Mouse (Mus musculus): Measurements from ENCODE around the gene Gtf3c6. TPM values are rescaled to one million over a fixed set of nuclear protein-coding genes. Genes with fewer than 3 reads are reported as not detected.

Gtf3c6 gene
- polyA plus RNA-seq, 1 experiment: 36.4 TPM

DNA sequence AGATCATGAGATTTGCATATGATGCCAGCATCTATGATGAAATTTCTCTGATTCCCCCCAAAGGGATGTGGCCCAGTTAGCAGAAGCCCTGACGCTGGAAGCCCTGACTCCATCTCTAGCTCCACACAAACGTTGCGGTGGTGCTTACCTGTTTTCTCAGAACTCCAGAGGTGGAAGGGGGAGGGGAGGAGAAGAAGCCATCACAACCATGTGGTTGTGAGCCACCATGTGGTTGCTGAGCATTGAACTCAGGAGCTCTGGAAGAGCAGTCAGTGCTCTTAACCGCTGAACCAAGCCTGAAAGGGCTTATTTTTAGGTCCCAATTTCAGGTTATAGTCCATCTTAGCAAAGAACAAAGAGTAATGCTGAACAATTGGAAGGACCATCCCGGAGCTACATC is 2.4 kb upstream of the Gtf3c6 start:
- peaks cover 8% of the 10 kb centered on the region; the same call in 1 of the 2 replicates for H3K4me1 ChIP-seq (ENCODE audit: control insufficient read depth, insufficient read depth, low read length)
- no peak for TF ChIP-seq CTCF (IDR thresholded peaks at IDR 0.05; ENCODE audit: low read depth, low read length)
- TF ChIP-seq POLR2A (IDR thresholded peaks at IDR 0.05; ENCODE audit: borderline replicate concordance, low read depth, low read length): no peak
- no peak overlapping the region for H3K4me3 ChIP-seq (ENCODE audit: insufficient read depth, low read length)
- H3K27ac ChIP-seq (ENCODE audit: insufficient read depth, low read depth, low read length): no peak overlapping the region

DNA sequence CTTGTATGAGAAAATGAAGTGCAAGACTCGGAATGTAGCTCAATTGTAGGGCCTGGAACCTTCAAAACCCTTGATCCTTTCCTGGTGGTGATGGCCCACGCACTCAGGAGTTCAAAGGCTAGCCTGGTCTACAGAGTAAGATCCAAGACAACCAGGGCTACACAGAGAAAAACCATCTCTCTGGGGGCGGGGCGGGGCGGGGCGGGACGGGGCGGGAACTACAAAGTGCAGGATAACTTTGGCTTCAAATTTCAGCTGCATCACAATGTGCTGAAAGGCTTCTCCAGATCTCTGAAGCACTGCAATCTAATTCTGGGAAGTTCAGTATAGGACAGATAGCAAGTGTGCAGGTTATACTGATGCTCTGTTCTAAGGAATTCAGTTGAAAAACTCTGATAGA is 1.6 kb upstream of the Gtf3c6 start:
- no peak overlapping the region for H3K27ac ChIP-seq (ENCODE audit: insufficient read depth, low read depth, low read length)
- H3K4me1 ChIP-seq (ENCODE audit: control insufficient read depth, insufficient read depth, low read length): peaks cover 8% of the 10 kb centered on the region; the same call in 1 of the 2 replicates
- H3K4me3 ChIP-seq (ENCODE audit: insufficient read depth, low read length): no peak overlapping the region
- TF ChIP-seq CTCF (IDR thresholded peaks at IDR 0.05; ENCODE audit: low read depth, low read length): no peak
- TF ChIP-seq POLR2A (IDR thresholded peaks at IDR 0.05; ENCODE audit: borderline replicate concordance, low read depth, low read length): no peak

DNA sequence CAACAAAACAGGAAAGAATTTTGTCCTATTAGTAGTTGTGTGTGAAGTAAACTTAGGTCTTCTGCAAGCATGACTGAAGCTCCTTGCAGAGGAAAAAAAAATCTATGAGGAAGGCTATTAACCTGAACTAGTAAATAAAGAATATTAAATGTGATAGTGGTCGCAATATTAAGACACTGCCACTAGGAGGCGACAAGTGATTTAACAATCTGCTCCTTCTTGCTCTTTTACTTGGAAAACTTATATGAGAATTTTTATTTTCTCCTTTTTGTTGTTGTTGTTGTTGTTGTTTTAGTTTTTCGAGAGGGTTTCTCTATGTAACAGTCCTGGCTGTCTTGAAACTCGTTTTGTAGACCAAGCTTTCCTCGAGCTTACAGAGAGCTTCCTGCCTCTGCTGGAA is 1.1 kb upstream of the Gtf3c6 start:
- Histone ChIP-seq H3K4me1 (ENCODE audit: control insufficient read depth, insufficient read depth, low read length) (peaks cover 8% of the 10 kb centered on the region; the same call in 1 of the 2 replicates), H3K4me3 (ENCODE audit: insufficient read depth, low read length) (no peak overlapping the region), H3K27ac (ENCODE audit: insufficient read depth, low read depth, low read length) (peak overlapping the region; percentile 49)
- TF ChIP-seq CTCF (IDR thresholded peaks at IDR 0.05; ENCODE audit: low read depth, low read length) (no peak), POLR2A (IDR thresholded peaks at IDR 0.05; ENCODE audit: borderline replicate concordance, low read depth, low read length) (no peak)

DNA sequence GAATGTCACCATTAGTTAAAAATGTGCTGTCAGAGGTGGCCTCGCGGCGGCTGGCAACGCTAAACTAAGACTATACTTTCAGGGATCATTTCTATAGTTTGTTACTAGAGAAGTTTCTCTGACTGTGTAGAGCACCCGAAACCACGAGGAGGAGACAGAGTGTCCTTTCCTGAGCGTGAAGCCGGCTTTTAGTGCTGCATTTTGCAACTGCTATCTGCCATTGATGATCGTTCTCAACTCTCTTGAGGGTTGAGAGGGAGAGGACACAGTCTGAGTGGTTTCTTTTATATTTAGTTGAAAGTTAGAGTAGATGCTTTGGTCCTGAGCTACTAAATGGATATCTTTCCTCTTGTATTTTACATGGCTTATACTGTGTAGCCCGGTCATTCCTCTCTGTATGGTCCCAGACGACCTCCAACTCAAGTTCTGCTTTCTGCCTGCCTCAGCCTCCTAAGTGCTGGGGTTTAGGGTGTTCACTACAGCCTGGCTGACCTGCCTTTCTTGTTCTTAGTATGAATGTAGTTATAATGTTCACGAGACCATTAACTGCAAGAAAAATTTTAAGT is 576 bp upstream of the Gtf3c6 start:
- Histone ChIP-seq H3K4me3 (ENCODE audit: insufficient read depth, low read length) (no peak overlapping the region), H3K4me1 (ENCODE audit: control insufficient read depth, insufficient read depth, low read length) (peaks cover 5% of the 10 kb centered on the region; the same call in 1 of the 2 replicates), H3K27ac (ENCODE audit: insufficient read depth, low read depth, low read length) (peak overlapping the region; percentile 49)
- TF ChIP-seq CTCF (IDR thresholded peaks at IDR 0.05; ENCODE audit: low read depth, low read length) (no peak), POLR2A (IDR thresholded peaks at IDR 0.05; ENCODE audit: borderline replicate concordance, low read depth, low read length) (peak; percentile 98)

DNA sequence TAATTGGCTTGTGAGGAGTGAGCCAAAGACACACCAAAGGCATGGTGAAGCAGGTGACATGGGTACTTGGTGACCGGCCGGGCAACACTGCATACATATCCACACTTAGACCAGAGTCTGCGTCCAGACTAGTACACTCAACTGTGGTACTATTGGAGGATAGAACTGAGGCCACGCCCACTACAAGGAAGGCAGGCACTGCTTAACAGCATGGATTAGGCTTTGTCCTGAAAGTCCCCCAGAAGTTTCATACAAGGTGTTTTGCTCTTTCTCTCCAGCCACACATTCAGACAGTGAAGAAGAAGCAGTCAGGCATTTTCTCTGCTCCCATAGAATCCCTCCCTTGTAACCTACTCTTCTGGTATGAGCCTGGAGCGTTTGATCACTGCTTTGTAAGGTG is 1.2 kb downstream of the Gtf3c6 start:
- Histone ChIP-seq H3K27ac (ENCODE audit: insufficient read depth, low read depth, low read length) (0 out of 2 replicates have a peak overlapping the region, but pooled peaks have one; percentile 10), H3K4me1 (ENCODE audit: control insufficient read depth, insufficient read depth, low read length) (0 out of 2 replicates have a peak, but pooled peaks cover 2% of the 10 kb centered on the region), H3K4me3 (ENCODE audit: insufficient read depth, low read length) (peak overlapping the region; percentile 99)
- TF ChIP-seq POLR2A (IDR thresholded peaks at IDR 0.05; ENCODE audit: borderline replicate concordance, low read depth, low read length) (no peak), CTCF (IDR thresholded peaks at IDR 0.05; ENCODE audit: low read depth, low read length) (no peak)

DNA sequence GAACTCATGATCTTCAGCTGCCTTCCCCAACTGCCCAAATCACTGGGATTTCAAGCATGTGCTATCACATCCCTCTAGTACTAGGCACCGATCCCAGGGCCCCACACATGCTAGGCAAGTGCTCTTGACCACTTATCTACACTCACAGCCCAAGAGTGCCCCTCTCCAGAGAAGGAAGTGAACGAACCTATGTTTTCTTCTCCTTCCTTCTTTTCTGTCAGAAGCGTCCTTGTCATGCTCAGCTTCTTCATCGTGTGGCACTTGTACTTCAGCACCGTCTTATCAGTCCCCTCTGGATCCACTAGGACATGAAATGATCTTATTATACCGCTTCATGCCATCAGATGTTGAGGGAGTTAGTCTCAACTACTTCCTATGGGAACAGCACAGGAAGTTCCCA is 6.9 kb downstream of the Gtf3c6 start:
- peaks cover 3% of the 10 kb centered on the region; the same call in 1 of the 2 replicates for H3K4me1 ChIP-seq (ENCODE audit: control insufficient read depth, insufficient read depth, low read length)
- no peak overlapping the region for H3K27ac ChIP-seq (ENCODE audit: insufficient read depth, low read depth, low read length)
- TF ChIP-seq CTCF (IDR thresholded peaks at IDR 0.05; ENCODE audit: low read depth, low read length) (no peak), POLR2A (IDR thresholded peaks at IDR 0.05; ENCODE audit: borderline replicate concordance, low read depth, low read length) (no peak)
- H3K4me3 ChIP-seq (ENCODE audit: insufficient read depth, low read length): no peak overlapping the region

DNA sequence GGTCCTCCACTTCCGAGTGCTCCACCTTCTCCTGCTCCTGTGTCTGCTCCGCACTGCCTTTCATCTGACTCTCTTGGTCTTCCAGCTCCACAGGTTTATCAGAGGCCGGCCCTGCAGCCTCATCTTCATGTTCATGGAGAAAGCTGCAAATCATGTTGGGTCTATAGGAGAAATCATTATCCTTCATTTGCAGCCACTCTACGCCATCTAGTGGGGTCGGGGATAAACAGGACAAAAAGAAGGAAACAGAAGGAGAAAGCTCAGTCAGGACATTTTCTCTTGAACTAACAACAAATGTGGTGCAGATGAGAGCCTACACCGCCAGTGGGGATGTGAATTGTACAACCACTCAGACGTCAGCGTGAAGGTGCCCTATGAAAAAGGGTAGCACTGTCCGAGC is 8.3 kb downstream of the Gtf3c6 start:
- H3K4me1 ChIP-seq (ENCODE audit: control insufficient read depth, insufficient read depth, low read length): peaks cover 10% of the 10 kb centered on the region
- H3K27ac ChIP-seq (ENCODE audit: insufficient read depth, low read depth, low read length): no peak overlapping the region
- TF ChIP-seq CTCF (IDR thresholded peaks at IDR 0.05; ENCODE audit: low read depth, low read length) (no peak), POLR2A (IDR thresholded peaks at IDR 0.05; ENCODE audit: borderline replicate concordance, low read depth, low read length) (no peak)
- no peak overlapping the region for H3K4me3 ChIP-seq (ENCODE audit: insufficient read depth, low read length)

DNA sequence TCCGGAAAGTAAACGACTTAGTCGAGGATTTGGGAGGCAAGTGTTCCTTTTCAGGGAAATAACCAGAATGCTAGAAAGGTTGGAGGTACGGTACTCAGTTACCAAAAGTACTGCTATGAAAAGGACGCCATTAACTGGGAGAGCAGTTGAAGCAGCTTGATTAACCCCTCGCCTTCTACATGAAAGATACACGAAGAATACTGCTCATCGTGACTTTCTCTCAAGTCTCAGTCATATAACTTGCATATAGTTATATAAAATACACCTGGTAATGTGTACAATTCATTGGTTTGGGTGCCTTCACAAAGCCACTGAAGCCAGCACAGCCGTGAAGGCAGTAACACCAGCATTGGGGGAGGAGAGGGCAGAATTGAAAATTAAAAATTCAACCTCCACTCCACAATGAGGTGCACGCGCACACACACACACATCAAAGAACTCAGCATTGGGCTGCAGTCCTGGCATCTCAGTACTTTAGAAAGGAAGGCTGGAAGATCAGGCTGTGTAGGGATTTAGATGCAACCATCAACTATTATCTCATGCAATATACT is 10.7 kb downstream of the Gtf3c6 start:
- H3K4me1 ChIP-seq (ENCODE audit: control insufficient read depth, insufficient read depth, low read length): peaks cover 18% of the 10 kb centered on the region
- peak overlapping the region; percentile 88 for H3K4me3 ChIP-seq (ENCODE audit: insufficient read depth, low read length)
- TF ChIP-seq POLR2A (IDR thresholded peaks at IDR 0.05; ENCODE audit: borderline replicate concordance, low read depth, low read length) (no peak), CTCF (IDR thresholded peaks at IDR 0.05; ENCODE audit: low read depth, low read length) (no peak)
- peak overlapping the region; percentile 40; the same call in 1 of the 2 replicates for H3K27ac ChIP-seq (ENCODE audit: insufficient read depth, low read depth, low read length)

DNA sequence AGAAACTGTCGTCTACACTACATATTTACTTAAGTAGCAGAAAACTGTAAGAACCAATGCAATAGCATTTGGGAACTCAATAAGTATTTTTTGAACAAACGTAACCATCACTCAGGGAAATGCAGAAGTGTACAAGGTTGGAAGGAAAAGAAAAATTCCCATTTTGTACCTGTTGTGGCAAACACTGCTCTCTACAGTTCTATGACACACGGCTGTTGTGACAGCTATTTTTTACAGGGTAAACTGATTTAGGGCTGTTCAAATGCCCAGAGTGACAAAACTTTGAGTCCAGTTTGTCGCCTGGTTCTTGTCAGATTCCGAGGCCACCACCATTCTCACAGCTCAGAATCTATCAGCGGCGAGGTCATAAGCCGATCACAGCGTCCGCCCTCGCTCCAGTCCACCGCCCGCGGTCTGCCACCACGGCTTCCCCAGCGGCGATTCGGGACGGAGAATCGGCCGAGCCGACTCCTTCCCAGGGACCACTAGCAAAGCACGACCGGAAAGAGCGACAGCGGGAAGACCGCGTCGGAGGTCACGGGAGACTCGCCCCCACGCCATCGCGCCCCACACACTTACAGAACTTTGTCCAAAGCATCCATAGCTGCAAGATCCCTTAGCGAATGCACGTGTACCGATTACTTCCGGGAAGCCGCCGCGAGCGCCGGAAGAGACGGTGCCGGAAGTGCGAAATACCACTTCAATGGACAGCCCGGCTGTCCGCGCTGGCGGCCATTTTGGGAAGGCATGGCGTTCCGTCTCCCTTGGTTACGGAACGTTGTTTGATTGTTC is 11.3 kb downstream of the Gtf3c6 start, which contains the start of gene Rpf2:
Gene Rpf2 (minus strand): TSS at position 663 of the 792 bp plus-strand sequence.
- peaks cover 18% of the 10 kb centered on the region for H3K4me1 ChIP-seq (ENCODE audit: control insufficient read depth, insufficient read depth, low read length)
- H3K27ac ChIP-seq (ENCODE audit: insufficient read depth, low read depth, low read length): peak within 1 kb of the TSS; percentile 71
- H3K4me3 ChIP-seq (ENCODE audit: insufficient read depth, low read length): peak within 1 kb of the TSS; percentile 88
- TF ChIP-seq CTCF (IDR thresholded peaks at IDR 0.05; ENCODE audit: low read depth, low read length) (no peak), POLR2A (IDR thresholded peaks at IDR 0.05; ENCODE audit: borderline replicate concordance, low read depth, low read length) (no peak)

DNA sequence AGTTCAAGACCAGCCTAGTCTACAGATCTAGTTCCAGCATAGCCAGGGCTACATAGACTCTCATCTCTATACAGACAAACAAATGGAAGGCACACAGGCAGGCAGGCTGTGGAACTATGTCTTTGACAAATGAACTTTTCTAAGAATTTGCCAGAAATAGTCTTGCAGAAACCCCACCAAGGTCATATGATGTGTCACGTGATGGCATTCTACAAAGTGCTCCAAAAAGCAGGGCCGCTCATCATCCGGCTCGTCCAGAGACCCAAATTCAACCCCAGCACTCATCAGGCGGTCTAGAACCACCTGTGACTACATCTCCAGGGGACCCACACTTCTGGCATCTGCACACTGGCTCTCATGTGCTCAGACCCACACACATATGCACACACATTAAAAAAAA is 20.1 kb downstream of the Gtf3c6 start:
- Histone ChIP-seq H3K27ac (ENCODE audit: insufficient read depth, low read depth, low read length) (no peak overlapping the region), H3K4me3 (ENCODE audit: insufficient read depth, low read length) (no peak overlapping the region), H3K4me1 (ENCODE audit: control insufficient read depth, insufficient read depth, low read length) (no peaks in the 10 kb centered on the region)
- TF ChIP-seq CTCF (IDR thresholded peaks at IDR 0.05; ENCODE audit: low read depth, low read length) (no peak), POLR2A (IDR thresholded peaks at IDR 0.05; ENCODE audit: borderline replicate concordance, low read depth, low read length) (no peak)

All from bone marrow macrophage, adult 2 months (primary cell).